Mouse (Mus musculus): ENCODE measurements around the gene Vmn2r68. TPM values are rescaled to one million over a fixed set of nuclear protein-coding genes. Genes with fewer than 3 reads are reported as not detected.

Gene Vmn2r68
- polyA plus RNA-seq (2015; fragmentation: Nextera tagmentation; extraction: Ambion mirVana) = not detected in 2 replicates

DNA sequence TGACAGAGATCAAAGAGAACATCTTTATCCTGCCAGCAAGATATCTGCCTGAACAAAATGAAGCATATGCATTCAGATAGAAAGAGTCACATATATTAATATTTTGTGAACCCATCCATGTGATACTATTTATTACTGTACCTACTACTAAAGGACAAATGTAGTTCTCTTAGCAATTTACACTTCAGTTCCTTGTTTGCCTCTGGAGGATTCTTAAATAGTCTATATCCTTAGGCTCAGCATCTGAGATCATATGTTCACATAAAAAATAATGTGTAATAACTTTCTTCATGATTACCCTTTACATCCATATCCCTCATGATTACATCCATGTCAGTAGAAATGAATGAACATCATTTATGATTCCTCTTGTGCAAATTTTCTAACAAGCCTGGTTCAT lies at the start of gene Vmn2r68:
Gene Vmn2r68, minus strand, starts transcription at position 101 of the 400 bp plus-strand sequence.
- no peaks in the 10 kb centered on the region for H3K36me3 ChIP-seq
- no peaks in the 10 kb centered on the region for H3K27me3 ChIP-seq (replicated peaks)
- H3K9me3 ChIP-seq = no peaks in the 10 kb centered on the region
- ATAC-seq (ENCODE audit: insufficient read depth, low FRiP score, low read depth) = no peak
- no peak within 1 kb of the TSS for H3K9ac ChIP-seq
- no peak within 1 kb of the TSS for H3K4me2 ChIP-seq
- no peak within 1 kb of the TSS for H3K27ac ChIP-seq
- no peaks in the 10 kb centered on the region for H3K4me1 ChIP-seq
- H3K4me3 ChIP-seq (replicated peaks) = no peak within 1 kb of the TSS

Other genes with a start within 250 kb of the Vmn2r68 start
- not detected in 2 replicates for gene Vmn2r66, start 225.5 kb downstream of the Vmn2r68 start, polyA plus RNA-seq (2015; fragmentation: Nextera tagmentation; extraction: Ambion mirVana)
- gene Vmn2r67, start 81.8 kb downstream of the Vmn2r68 start, polyA plus RNA-seq (2015; fragmentation: Nextera tagmentation; extraction: Ambion mirVana) = not detected in 2 replicates
- not detected in 2 replicates for gene Vmn2r69, start 178.1 kb upstream of the Vmn2r68 start, polyA plus RNA-seq (2015; fragmentation: Nextera tagmentation; extraction: Ambion mirVana)